Mouse (Mus musculus) intestine, embryonic 15.5 days (tissue): ENCODE results near the gene Barx1. TPM values are rescaled to one million over a fixed set of nuclear protein-coding genes. Genes with fewer than 3 reads are reported as not detected.

Experiments
- ATAC-seq: fragments of 200-750 bp; cut with Nextera tagmentation; 2 replicates; pipeline ENCODE4 v1.8.0; 2017; ENCODE audit warnings: moderate TSS enrichment, moderate library complexity
- H3K27ac ChIP-seq: fragments of 300-500 bp; sonication (generic); 2 replicates; pipeline ENCODE4 v1.5.1; 2015; ENCODE audit warnings: mild to moderate bottlenecking, inconsistent platforms
- H3K27me3 ChIP-seq: fragments of 300-500 bp; sonication (generic); replicated peaks from 2 replicates; pipeline ENCODE4 v1.6.1; 2015; ENCODE audit warnings: inconsistent platforms
- H3K36me3 ChIP-seq: fragments of 300-500 bp; sonication (generic); 2 replicates; pipeline ENCODE4 v1.6.1; 2015; ENCODE audit warnings: inconsistent platforms
- H3K4me1 ChIP-seq: fragments of 300-500 bp; sonication (generic); replicated peaks from 2 replicates; pipeline ENCODE4 v1.6.1; 2015; ENCODE audit warnings: inconsistent platforms
- H3K4me2 ChIP-seq: fragments of 300-500 bp; sonication (generic); replicated peaks from 2 replicates; pipeline ENCODE4 v1.6.1; 2015; ENCODE audit warnings: mild to moderate bottlenecking, inconsistent platforms
- H3K4me3 ChIP-seq: fragments of 300-500 bp; sonication (generic); replicated peaks from 2 replicates; pipeline ENCODE4 v1.5.1; 2015; ENCODE audit warnings: inconsistent platforms
- H3K9ac ChIP-seq: fragments of 300-500 bp; sonication (generic); 2 replicates; pipeline ENCODE4 v1.6.1; 2015; ENCODE audit warnings: inconsistent platforms
- H3K9me3 ChIP-seq: fragments of 300-500 bp; sonication (generic); 2 replicates; pipeline ENCODE4 v1.6.1; 2016; ENCODE audit warnings: inconsistent platforms
- WGBS: fragments of 180-500 bp; shearing (Covaris S2); methylation state at CpG from one replicate; pipeline ENCODE4 v1.1.7; 2015; 5-methylcytosine and 5-hydroxymethylcytosine counted together
- polyA plus RNA-seq: library from polyadenylated mRNA; unstranded; fragments of >200 nt; fragmentation: Nextera tagmentation; extraction: Ambion mirVana; gene quantifications from 2 replicates; pipeline ENCODE4 v1.2.1, GENCODE M21; 2015

Barx1 gene
- polyA plus RNA-seq, 1 experiment from 2014 or later: 1.4 TPM

- H3K9ac ChIP-seq: no peak overlapping the region
- peaks cover 32% of the 10 kb centered on the region for H3K27me3 ChIP-seq
- H3K4me1 ChIP-seq: no peaks in the 10 kb centered on the region
- no peaks in the 10 kb centered on the region for H3K36me3 ChIP-seq
- H3K4me2 ChIP-seq: no peak overlapping the region
- no peak overlapping the region for H3K27ac ChIP-seq
- no peak overlapping the region for H3K4me3 ChIP-seq
- WGBS: 64% methylated on average over 6 of the region's 6 CpGs
- ATAC-seq: no peak
- H3K9me3 ChIP-seq: no peaks in the 10 kb centered on the region
Observed at GRCm38 (mm10) chr13:48651132-48652065, 11.4 kb upstream of the Barx1 start.

- Histone ChIP-seq H3K9me3 (no peaks in the 10 kb centered on the region), H3K9ac (no peak overlapping the region), H3K4me3 (no peak overlapping the region), H3K27ac (no peak overlapping the region), H3K36me3 (no peaks in the 10 kb centered on the region), H3K4me1 (peaks cover 4% of the 10 kb centered on the region; the same call in 1 of the 2 replicates), H3K4me2 (no peak overlapping the region), H3K27me3 (peaks cover 59% of the 10 kb centered on the region)
- 0 out of 2 replicates have a peak, but pooled peaks have one; percentile 51 for ATAC-seq
- WGBS: 6% methylated on average over 14 of the region's 14 CpGs
Observed at GRCm38 (mm10) chr13:48653788-48654770, 8.7 kb upstream of the Barx1 start.

DNA sequence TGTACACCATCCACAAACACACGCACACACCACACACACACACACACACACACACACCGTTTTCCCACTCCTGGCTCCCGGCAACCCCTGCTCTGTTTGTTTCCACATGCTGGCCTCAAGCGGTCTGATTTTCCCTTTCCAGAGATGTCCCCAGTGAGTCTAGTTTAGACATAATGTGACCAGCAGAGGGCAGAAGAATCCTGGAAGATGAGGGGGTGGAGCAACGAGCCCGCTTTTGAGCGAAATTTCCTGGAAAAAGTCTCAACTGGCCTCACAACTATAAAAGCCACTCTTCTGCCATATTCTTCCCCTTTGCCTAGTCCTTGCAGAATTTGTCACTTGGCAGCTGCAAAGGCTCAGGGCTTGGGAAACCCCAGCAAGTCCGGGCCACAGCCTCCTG, 7.2 kb upstream of the Barx1 start:
- peaks cover 16% of the 10 kb centered on the region; the same call in 1 of the 2 replicates for H3K4me1 ChIP-seq

GRCm38 (mm10) chr13:48657791-48658190, 5.0 kb upstream of the Barx1 start:
- Histone ChIP-seq H3K4me2 (no peak overlapping the region), H3K4me3 (no peak overlapping the region), H3K9me3 (no peaks in the 10 kb centered on the region), H3K36me3 (no peaks in the 10 kb centered on the region), H3K27ac (no peak overlapping the region), H3K27me3 (peaks cover 92% of the 10 kb centered on the region), H3K4me1 (peaks cover 21% of the 10 kb centered on the region), H3K9ac (no peak overlapping the region)
- WGBS: 3% methylated on average over 9 of the region's 9 CpGs
- no peak for ATAC-seq

More for the DNA sequence above, 7.2 kb upstream of the Barx1 start:
- H3K27me3 ChIP-seq: peaks cover 74% of the 10 kb centered on the region
- no peak overlapping the region for H3K27ac ChIP-seq
- under 1% methylated on average over 8 of the region's 8 CpGs for WGBS
- no peaks in the 10 kb centered on the region for H3K36me3 ChIP-seq
- H3K4me3 ChIP-seq: no peak overlapping the region
- H3K9me3 ChIP-seq: no peaks in the 10 kb centered on the region
- H3K4me2 ChIP-seq: 0 out of 2 replicates have a peak overlapping the region, but pooled peaks have one; percentile 26
- ATAC-seq: peak; percentile 61
- H3K9ac ChIP-seq: no peak overlapping the region

- Histone ChIP-seq H3K27ac (no peak overlapping the region), H3K4me2 (peak overlapping the region; percentile 18), H3K4me3 (no peak overlapping the region), H3K36me3 (no peaks in the 10 kb centered on the region), H3K9me3 (no peaks in the 10 kb centered on the region), H3K27me3 (peaks cover 92% of the 10 kb centered on the region), H3K4me1 (peaks cover 30% of the 10 kb centered on the region), H3K9ac (no peak overlapping the region)
- WGBS: 1% methylated on average over 33 of the region's 33 CpGs
- ATAC-seq: no peak
Observed at GRCm38 (mm10) chr13:48658588-48659253, 4.1 kb upstream of the Barx1 start.

GRCm38 (mm10) chr13:48659254-48660220, 3.3 kb upstream of the Barx1 start:
- Histone ChIP-seq H3K4me3 (peak overlapping the region; percentile 25), H3K27ac (no peak overlapping the region), H3K9me3 (no peaks in the 10 kb centered on the region), H3K4me2 (peak overlapping the region; percentile 51), H3K9ac (peak overlapping the region; percentile 15; the same call in 1 of the 2 replicates), H3K4me1 (peaks cover 30% of the 10 kb centered on the region), H3K36me3 (no peaks in the 10 kb centered on the region), H3K27me3 (peaks cover 96% of the 10 kb centered on the region)
- WGBS: 2% methylated on average over 38 of the region's 38 CpGs
- peak; percentile 18; the same call in 1 of the 2 replicates for ATAC-seq

GRCm38 (mm10) chr13:48660221-48660734, 2.5 kb upstream of the Barx1 start:
- 2% methylated on average over 11 of the region's 11 CpGs for WGBS
- no peak overlapping the region for H3K27ac ChIP-seq
- no peak overlapping the region for H3K4me2 ChIP-seq
- peaks cover 33% of the 10 kb centered on the region for H3K4me1 ChIP-seq
- no peaks in the 10 kb centered on the region for H3K9me3 ChIP-seq
- peaks cover 97% of the 10 kb centered on the region for H3K27me3 ChIP-seq
- H3K4me3 ChIP-seq: no peak overlapping the region
- peak overlapping the region; percentile 15; the same call in 1 of the 2 replicates for H3K9ac ChIP-seq
- no peaks in the 10 kb centered on the region for H3K36me3 ChIP-seq
- ATAC-seq: no peak

DNA sequence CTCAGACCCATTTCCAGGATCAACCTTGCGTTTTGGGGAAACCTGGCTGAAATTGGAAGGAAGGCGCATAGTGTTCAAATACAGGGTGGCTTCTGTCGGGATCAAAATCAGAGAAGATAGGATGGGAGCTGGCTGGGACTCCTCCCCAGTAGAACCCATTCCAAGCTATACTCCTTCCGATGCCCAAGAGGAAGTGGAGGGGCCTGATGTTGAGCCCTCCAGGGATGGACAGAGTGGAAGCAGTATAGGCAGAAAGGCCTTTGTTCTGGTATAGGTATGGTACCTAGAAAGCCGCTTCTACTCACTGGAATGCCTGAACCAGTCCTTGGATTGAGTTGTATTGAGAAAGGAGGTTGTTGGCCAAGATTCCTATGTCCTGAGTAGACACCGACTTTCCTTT, 2.1 kb upstream of the Barx1 start:
- Histone ChIP-seq H3K9ac (no peak overlapping the region), H3K27me3 (peaks cover 99% of the 10 kb centered on the region), H3K27ac (no peak overlapping the region), H3K9me3 (no peaks in the 10 kb centered on the region), H3K4me3 (no peak overlapping the region), H3K36me3 (no peaks in the 10 kb centered on the region), H3K4me2 (no peak overlapping the region), H3K4me1 (peaks cover 33% of the 10 kb centered on the region)
- 15% methylated on average over 6 of the region's 6 CpGs for WGBS
- ATAC-seq: no peak

DNA sequence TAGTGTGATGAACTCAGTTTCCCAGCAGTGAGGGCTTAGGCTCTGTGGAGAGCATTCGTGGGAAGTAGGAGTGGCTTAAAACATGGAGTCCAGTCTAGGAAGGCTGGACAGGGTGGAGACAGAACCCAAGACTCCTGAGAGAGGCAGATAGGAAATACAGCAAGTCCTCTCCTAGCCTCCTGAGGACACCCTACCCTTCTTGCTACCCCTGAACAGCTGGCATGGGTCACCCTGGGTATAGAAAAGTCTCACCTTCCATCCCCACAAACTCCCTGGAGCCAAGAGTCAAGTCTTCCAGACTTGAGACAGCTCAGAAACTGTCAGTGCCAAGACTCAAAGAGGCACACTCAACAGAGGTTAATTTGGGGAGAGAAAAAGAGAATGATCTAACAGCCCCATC, 1.2 kb upstream of the Barx1 start:
- no peak for ATAC-seq
- Histone ChIP-seq H3K4me1 (peaks cover 37% of the 10 kb centered on the region), H3K4me2 (no peak overlapping the region), H3K27ac (no peak overlapping the region), H3K4me3 (no peak overlapping the region), H3K36me3 (no peaks in the 10 kb centered on the region), H3K9me3 (no peaks in the 10 kb centered on the region), H3K9ac (no peak overlapping the region), H3K27me3 (peaks cover 100% of the 10 kb centered on the region)
- 6% methylated on average over 1 of the region's 1 CpGs for WGBS

DNA sequence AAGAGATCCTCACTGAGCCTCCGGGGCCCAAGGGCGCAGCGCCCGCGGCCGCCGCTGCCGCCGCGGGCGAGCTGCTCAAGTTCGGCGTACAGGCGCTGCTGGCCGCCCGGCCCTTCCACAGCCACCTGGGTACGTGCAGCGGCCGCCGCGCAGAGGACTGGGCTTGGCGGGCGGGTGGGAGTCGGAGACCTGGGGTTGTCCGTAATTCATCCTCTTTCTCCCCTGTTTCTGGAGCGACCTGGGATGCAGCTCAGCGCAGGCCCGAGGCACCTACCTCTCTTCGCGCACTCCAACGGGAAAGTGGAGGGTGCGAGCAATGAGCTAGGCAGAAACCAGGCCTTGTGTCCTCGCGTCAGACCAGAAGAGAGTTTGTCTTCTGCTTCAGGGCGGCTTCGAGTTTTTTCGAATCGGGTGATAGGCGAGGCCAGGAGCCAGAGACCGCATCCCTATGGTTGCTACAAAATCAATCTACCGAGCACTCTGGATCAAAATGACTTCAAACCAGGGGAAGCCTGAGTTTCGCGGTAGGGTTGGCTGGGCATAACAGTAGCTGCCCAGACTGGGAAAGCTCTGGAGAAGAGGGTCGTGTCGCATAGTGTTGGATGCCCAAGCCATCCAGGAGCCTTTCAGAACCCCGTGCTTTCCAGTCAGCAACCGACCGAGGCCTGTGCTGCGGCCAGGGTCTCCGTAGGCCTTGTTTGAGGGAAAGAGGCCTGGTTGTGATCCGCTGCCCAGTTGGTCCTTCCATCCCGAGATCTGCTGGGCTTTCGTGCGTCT, 601 bp downstream of the Barx1 start:
- WGBS: 6% methylated on average over 54 of the region's 54 CpGs
- H3K4me1 ChIP-seq: peaks cover 36% of the 10 kb centered on the region

More for the DNA sequence above, 601 bp downstream of the Barx1 start:
- ATAC-seq: peak; percentile 48
- Histone ChIP-seq H3K9ac (no peak overlapping the region), H3K27ac (no peak overlapping the region), H3K27me3 (peaks cover 100% of the 10 kb centered on the region), H3K9me3 (no peaks in the 10 kb centered on the region), H3K4me3 (peak overlapping the region; percentile 43), H3K36me3 (no peaks in the 10 kb centered on the region), H3K4me2 (peak overlapping the region; percentile 90)
